Mouse (Mus musculus): ENCODE results near the gene Apoc3.

The Apoc3 gene

DNA sequence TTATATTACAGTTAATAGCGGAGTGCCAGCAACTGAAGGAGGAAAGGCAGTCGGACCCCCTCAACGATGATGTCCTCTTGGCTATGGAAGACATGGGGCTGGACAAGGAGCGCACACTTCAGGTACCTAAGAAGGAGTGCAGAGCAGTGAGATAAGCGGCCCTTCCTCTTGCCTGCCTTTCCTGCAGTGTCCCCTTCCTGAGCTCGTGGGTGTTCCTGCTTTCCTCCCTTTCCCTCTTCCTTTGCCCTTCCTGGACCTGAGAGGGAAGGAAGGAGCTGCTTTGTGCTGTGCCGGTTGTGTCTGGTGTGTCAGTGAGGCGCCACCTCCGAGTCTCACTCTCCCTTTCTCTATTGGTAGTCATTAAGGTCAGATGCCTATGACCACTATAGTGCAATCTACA is 40.6 kb downstream of the Apoc3 start:
- DNase-seq (ENCODE audit: low spot score in 2 of 2), result no peak

DNA sequence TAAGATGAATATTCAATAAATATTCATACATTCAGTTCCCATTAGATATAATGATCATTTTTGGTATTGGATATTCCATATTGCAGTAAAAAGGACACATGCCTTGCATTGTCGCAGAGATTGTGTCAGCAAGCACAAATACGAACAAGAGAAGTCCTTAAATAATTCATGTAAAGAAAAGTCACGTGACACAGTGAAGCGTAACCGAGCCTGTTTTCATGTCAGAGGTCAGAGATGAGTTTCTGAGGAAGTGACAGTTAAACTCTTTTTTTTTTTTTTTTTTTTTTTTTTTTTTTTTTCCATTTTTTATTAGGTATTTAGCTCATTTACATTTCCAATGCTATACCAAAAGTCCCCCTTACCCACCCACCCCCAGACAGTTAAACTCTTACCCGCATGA is 42.8 kb downstream of the Apoc3 start:
- peak in 1 of 2 experiments; percentile 11 for DNase-seq (ENCODE audit: low spot score in 2 of 2)

DNA sequence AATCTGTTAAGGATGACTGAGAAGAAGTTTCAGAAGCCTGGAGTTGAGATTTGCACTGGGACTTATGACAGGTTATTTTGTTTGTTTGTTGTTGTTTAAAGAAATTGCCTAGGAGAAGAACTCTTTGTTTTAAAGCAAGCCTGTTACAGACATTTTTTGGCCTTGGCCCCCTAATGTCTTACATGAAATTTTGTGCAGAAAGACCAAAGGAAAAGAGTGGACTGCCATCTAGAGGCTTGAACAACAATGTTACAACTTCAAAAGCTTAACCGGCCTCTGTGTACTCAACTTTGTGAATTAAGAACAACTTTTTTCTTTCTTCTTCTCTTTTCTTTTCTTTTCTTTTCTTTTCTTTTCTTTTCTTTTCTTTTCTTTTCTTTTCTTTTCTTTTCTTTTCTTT is 43.8 kb downstream of the Apoc3 start:
- peak; percentile 16 to 18 for DNase-seq (ENCODE audit: low spot score in 2 of 2)

DNA sequence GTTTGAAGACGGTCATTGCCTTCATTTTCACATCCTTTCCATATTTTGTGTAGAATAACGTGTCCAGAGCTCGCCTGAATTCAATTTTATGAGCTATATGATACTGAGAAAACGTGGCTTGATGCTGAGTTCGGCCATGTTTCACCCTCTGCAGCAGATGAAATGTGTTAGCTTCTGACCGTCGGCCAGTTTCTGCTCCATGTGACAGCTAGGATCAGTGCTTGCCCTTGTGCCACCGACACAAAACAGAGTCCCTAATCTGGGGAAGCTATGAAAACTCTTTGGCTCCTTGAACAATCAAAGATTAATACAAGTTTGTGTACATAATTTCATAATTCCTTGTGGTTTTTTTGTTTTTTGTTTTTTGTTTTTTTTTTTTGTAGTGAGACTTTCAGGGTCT is 44.2 kb downstream of the Apoc3 start:
- DNase-seq (ENCODE audit: low spot score in 2 of 2), result no peak

DNA sequence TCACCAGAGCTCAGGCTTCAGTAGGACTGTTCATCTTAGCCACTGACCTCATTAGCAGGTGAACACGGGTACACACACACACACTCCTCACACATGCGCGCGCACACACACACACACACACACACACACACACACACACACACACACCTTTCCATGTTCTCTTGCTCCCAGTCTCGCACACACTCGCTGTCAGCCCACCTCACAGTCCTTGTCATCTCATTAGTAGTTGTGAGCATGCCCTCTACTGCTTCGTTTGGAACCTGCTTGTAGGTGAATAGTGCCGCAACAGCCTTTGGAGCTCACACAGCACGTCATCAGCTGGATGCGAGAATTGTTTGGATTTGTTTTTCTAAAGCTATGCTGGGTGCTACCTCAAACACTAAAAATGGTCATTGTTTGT is 46.1 kb downstream of the Apoc3 start:
- DNase-seq (ENCODE audit: low spot score in 2 of 2), result no peak

DNA sequence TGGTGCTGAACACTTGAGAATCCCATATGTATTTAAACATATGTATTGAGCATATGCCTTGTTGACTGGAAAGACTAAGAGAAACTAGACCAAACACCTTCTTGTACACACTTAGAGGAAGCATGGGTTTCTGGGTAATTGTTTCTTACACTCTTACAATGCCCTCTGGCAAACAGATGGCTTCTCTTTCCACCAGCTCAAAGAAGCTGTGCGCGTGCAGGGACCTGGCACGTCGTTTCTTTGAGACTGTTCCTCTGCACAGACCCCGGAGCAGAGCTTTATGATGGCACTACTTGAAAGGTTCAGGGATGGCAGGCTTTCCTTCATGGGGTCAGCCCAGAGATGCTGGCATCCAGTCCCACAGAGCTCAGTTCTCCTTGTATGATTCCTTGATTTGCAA is 46.5 kb downstream of the Apoc3 start:
- DNase-seq (ENCODE audit: low spot score in 2 of 2), result no peak

DNA sequence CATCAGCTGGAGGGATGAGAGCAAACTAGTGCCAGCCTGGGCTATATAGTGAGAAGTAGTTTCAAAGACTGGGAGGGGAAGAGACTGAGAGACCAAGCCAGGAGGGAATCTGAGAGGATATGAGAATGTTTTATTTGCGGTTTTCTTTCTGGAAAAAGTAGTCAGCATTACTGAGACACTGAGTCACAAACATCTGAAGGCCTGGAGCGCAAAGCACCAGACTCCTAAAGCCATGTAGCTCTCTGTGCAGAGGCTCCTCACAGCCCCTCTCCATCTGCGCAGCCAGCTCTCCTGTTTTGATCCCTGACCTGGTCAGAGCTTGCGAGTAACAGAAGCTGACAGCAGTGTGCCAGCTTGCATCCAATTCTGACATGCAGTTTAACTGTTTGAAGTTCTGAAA is 47.1 kb downstream of the Apoc3 start:
- DNase-seq (ENCODE audit: low spot score in 2 of 2), result no peak

DNA sequence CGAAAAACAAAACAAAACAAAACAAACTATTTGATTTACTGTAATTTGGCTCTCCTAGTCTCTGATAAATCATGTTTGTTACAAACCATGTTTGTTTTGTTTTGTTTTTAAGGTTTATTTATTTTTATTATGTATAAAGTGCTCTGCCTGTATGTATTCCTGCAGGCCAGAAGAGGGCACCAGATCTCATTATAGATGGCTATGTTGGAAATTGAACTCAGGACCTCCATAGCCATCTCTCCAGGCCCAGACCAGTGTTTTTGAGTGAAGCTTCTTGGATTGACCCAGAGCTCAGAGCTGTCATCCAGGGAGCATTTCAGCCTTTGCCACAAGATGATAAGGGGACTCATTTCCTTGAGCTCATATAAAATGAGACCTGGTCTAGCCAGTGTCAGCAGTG is 49.0 kb downstream of the Apoc3 start:
- no peak for DNase-seq (ENCODE audit: low spot score in 2 of 2)

DNA sequence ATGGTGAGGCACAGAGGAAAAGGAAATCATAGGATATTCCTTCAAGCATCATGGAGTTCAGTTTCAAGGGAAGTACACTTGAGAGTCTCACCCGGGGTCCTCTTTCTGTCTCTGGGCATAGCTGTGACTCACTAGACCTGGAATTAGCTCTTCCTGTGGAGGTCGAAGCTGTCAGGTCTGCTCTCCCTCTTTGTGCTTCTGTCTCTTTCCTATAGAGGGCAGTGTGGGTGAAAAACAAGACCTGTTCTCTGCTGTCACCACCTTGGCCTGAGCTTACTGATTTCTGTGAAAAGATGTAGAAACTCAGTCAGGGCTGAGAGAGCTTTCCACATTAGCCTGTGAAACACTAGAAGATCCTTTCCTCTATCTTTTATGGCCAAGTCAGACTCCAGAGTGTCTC is 50.2 kb downstream of the Apoc3 start:
- peak; percentile 36 to 38 for DNase-seq (ENCODE audit: low spot score in 2 of 2)

DNA sequence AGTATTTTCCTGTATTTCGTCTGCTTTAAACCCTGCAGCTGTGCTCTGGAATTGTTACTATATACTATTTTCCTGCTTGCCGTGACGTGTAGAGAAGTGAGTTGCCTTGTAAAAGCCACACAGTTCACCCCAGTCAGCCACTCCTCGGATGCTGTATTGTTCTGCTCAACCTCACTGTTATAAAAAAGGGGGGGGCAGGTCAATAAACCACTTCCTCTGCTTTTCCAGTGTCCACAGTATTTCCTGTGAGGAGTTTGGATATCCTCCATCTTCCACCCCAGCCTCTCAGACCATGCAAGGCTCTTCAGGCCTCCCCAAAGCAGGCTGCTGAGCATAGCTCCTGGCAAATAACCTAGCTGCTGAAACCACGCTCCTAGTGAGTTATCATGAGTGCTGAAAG is 50.9 kb downstream of the Apoc3 start:
- no peak for DNase-seq (ENCODE audit: low spot score in 2 of 2)

Measured in natural killer cell, adult 2 months (primary cell).